Mouse (Mus musculus) cerebellum, adult 18-20 months (tissue): ENCODE measurements around the gene Ctps2.
A peak's percentile ranks its signal among the peaks of the same experiment; 100 is the strongest.

Source experiments
- DNase-seq, 2 experiments: peaks; one replicate each; pipeline ENCODE4 v3.0.0; 2021

Gene Ctps2

GRCm38 (mm10) chrX:162900938-162901337 lies at the start of gene Ctps2:
Gene Ctps2, plus strand, starts transcription at chrX:162901238.
- DNase-seq: no peak

- DNase-seq: no peak
Observed at GRCm38 (mm10) chrX:162868294-162868965, 32.6 kb upstream of the Ctps2 start.

- DNase-seq: peak; percentile 9 to 40
Observed at GRCm38 (mm10) chrX:162871734-162872517, 29.1 kb upstream of the Ctps2 start.

GRCm38 (mm10) chrX:162873761-162874160 lies 27.3 kb upstream of the Ctps2 start:
- DNase-seq: no peak

GRCm38 (mm10) chrX:162878236-162878635 lies 22.8 kb upstream of the Ctps2 start:
- DNase-seq: no peak

- peak; percentile 85 to 87 for DNase-seq
Observed at GRCm38 (mm10) chrX:162887931-162888511, 13.0 kb upstream of the Ctps2 start, which contains the start of gene Syap1. Gene Syap1, minus strand, starts transcription at chrX:162888447.

- DNase-seq: peak in 1 of 2 experiments; percentile 7
Observed at GRCm38 (mm10) chrX:162888575-162889223, 12.3 kb upstream of the Ctps2 start.

GRCm38 (mm10) chrX:162901371-162902039 lies 467 bp downstream of the Ctps2 start:
- peak; percentile 46 to 62 for DNase-seq

GRCm38 (mm10) chrX:162902040-162902734 lies 1.1 kb downstream of the Ctps2 start:
- DNase-seq: peak; percentile 34 to 48

- no peak for DNase-seq
Observed at GRCm38 (mm10) chrX:162907554-162907953, 6.5 kb downstream of the Ctps2 start.

- DNase-seq: no peak
Observed at GRCm38 (mm10) chrX:162913651-162914050, 12.6 kb downstream of the Ctps2 start.

- peak; percentile 54 to 56 for DNase-seq
Observed at GRCm38 (mm10) chrX:162915697-162916096, 14.7 kb downstream of the Ctps2 start.

- no peak for DNase-seq
Observed at GRCm38 (mm10) chrX:162921487-162922125, 20.6 kb downstream of the Ctps2 start.

GRCm38 (mm10) chrX:162931467-162931866 lies 30.4 kb downstream of the Ctps2 start:
- DNase-seq: no peak

GRCm38 (mm10) chrX:162942027-162942426 lies 41.0 kb downstream of the Ctps2 start:
- DNase-seq: no peak

GRCm38 (mm10) chrX:162949811-162950439 lies 48.9 kb downstream of the Ctps2 start:
- peak; percentile 38 to 42 for DNase-seq

GRCm38 (mm10) chrX:162957921-162958320 lies 56.9 kb downstream of the Ctps2 start:
- no peak for DNase-seq

- no peak for DNase-seq
Observed at GRCm38 (mm10) chrX:162963840-162964239, 62.8 kb downstream of the Ctps2 start.

GRCm38 (mm10) chrX:162964383-162964782 lies 63.3 kb downstream of the Ctps2 start, which contains the start of gene S100g:
Gene S100g, minus strand, starts transcription at chrX:162964599.
- DNase-seq: no peak

- DNase-seq: no peak
Observed at GRCm38 (mm10) chrX:162967456-162967855, 66.4 kb downstream of the Ctps2 start.

- DNase-seq: no peak
Observed at GRCm38 (mm10) chrX:162976194-162976593, 75.2 kb downstream of the Ctps2 start.
